Mouse (Mus musculus): ENCODE measurements at regions not wholly inside any gene's neighbourhood (a gene's known extent, or its start where the extent isn't known, plus 50 kb on each side); places are given as distances from the start of the nearest gene placed in this dataset.

DNA sequence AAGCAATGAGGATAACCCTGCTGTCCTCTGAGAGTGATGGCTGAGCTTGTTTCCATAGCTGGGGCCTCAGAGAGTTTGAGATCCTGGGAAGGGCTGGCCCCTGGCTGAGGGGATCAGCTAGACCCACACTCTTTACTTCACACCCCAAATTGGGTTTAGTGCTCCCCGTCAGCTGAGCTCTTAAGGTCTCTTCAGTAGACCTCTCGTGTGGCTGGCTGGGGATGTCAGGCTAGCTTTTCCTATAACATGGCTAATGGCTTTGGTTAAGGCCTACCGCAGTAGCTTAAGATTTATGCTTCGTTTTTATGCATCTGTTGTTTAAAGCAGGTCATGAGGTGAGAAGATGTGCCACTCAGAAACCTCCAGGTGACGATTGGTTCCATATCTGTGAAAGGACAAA, 168.8 kb downstream of the Diras2 start:
- no peak for DNase-seq (ENCODE audit: low spot score in 2 of 2)

DNA sequence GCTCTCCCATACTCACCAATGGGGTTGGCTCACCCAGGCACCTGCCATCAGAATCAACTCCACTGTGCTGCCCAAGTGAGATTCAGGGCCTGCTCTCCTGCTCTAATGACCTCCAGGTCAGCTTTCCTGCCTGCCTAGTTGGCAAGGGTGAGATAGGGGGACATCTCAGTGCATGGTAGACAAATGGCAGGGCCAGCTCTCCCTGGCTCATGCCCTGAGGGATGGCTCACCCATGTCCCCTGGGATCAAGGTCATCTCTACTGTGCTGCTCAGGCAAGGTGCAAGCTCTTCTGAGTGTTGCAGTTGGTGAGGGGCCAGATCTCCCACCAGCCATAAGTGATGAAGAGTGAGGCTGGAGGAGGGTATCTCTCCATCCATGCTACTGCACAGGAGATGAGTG, 161.2 kb downstream of the Diras2 start:
- DNase-seq (ENCODE audit: low spot score in 2 of 2): peak in 1 of 2 experiments; percentile 15

DNA sequence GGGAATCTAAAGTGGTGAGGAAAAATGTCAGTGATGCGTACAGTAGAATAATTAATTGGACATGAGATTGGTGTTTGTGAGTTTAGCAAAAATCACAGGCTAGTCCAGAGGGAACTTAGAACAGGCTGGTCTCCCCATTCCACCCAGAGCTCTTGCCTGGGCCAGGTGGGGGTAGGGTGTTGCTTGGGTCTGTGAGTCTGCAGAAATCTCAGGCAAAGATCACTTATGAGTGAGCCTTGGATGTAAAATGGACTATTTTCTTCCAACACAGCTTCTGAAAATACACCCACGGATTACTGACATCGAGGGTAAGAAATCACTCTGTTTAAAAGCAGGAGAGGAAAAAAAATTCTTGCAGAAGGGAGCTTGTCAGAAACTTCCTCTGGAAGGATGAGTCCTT, 159.1 kb downstream of the Diras2 start:
- peak in 1 of 2 experiments; percentile 17 for DNase-seq (ENCODE audit: low spot score in 2 of 2)

DNA sequence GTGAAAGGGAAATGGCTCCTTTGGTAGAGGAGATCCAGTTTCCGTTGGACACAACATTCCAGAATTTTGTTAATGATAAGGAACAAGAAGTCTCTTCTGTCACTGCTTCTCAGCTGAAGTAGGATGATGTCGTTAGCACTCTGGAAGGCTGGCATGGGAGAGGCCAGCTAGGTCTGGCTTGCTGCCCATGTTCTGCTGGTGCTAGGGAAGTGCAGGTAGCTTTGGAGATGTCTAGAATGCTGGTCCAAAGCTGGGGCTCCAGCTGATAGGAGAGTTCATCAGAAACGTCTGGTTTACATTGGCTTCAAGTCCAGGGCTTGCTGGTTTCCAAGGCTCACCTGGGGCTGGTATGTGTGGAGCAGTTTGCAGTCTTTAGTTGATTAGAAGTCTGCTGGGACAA, 156.3 kb downstream of the Diras2 start:
- DNase-seq (ENCODE audit: low spot score in 2 of 2): peak in 1 of 2 experiments; percentile 24

DNA sequence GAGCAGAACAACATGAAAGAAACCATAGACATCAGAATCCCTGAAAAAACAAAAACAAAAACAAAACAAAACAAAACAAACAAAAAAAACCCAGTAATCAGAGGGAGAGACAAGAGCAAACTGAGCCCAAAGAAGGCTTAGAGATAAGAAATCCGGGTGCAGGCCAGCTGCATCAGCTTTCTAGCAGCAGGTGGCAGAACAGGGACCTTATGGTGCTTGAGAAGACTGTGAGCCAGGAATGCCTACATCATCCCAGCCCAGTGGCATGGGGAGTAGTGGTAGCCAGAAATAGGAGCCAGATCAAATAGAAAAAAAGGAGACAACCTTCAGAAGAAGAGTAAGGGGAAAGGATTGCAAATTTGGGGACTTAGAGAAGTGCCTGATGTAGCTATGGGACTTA, 152.8 kb downstream of the Diras2 start:
- peak in 1 of 2 experiments; percentile 46 for DNase-seq (ENCODE audit: low spot score in 2 of 2)

DNA sequence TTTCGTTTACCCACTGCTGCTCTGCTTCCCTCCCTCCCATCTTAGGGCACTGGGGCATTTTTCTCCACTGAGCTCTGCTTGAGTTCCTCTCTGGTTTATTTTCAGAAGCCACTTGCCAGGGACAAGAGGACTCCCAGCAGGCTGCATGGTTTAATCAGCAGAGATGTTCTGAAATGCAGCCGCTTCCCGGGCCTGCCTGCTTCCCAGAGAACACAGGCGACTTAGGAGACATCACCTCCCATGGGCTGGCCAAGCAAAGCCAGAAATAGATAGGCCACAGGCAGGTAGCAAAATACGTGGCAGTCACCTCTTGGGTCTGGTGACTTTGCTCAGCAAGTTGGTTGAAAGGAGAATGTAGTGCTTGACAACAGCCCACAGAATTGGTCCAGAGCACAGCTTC, 141.8 kb downstream of the Diras2 start:
- no peak for DNase-seq (ENCODE audit: low spot score in 2 of 2)

DNA sequence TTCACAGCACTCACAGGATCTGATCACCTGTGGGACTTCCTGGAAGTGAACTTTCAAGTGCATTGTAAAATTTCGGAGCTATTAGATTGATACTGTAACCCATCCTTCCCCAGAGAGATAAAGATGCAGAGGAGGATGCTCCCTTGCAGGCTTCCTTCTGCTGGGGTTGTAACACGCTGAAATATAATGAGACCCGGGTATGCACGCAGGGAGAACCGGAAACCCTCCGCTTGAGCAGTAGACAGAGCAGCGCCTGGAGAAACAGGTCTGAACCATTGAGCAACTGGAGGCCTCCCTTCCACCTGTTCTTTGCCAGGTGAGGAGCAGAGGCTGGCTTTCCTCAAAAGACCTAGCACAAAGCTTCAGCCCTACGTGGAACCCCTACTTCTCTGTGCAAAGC, 135.3 kb downstream of the Diras2 start:
- no peak for DNase-seq (ENCODE audit: low spot score in 2 of 2)

DNA sequence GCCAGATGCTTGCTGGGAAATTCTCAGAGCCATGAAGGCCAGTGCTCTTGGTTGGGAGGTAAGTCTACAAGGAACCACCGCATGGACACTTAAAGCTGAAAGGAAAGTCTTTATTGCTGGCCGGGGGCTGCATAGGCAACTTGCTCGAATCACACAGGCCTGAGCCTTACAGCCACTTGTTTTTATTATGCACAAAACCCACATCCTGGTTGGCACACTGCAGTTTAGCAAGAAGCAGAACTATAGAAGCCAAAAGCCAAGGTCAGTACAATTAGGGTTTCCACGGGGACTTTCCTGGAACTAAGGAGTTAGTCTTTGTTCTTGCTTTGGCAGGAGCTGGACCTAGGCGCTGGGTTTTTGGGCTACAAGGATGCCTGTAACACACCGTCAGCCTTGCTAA, 132.7 kb downstream of the Diras2 start:
- no peak for DNase-seq (ENCODE audit: low spot score in 2 of 2)

DNA sequence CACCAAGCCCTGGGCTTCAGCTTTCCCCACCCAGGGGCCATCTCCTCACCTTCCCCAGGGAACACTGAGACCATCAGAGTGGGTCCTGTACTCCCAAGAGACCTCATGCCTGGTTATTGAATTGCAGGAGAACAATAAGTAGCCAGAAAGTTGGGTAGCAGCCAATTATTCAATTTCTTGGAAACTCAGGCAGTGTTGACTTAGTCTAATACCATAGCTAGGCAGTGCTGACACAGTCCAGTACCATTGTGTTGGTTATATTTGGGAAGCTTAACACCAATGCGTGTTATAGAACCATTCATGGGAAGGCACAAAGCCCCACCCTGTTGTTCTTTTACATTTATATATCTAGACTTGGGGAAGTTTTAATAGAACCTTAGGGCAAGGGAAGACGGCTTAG, 131.9 kb downstream of the Diras2 start:
- no peak for DNase-seq (ENCODE audit: low spot score in 2 of 2)

DNA sequence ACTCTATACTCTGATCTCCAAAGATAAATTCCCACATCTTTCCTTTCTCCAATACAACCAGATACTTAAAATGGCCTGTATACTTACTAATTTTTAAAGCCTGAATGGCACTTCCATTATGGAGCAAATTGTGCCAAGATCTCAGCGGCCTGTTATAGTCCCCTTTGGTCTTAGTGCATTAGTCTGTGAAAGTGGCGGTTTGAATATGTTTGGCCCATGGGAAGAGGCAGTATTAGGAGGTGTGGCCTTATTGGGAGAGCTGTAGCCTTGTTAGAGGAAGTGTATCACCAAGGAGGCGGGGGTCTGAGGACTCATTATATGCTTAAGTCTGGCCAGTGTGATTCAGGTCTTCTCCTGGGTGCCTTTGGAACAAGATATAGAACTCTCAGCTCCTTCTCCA, 127.3 kb downstream of the Diras2 start:
- no peak for DNase-seq (ENCODE audit: low spot score in 2 of 2)

DNA sequence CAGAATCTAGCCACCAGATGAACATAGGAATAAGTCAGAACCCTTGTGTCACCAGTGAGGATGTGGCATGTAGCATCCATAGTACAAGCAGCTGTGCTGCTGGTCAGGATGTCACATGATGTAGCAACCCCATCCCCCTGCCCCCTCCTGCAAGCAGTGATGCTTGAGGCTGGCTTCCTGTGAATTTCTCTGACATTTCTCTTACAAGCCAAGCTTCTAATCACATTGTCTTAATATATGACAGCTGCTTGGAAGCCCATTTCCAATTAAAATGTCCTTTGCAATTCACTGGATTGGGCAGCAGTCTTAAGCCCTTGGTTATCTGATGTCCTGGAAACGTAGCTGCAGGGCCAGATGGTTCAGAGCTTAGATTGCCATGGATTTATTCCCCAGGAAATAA, 114.8 kb downstream of the Diras2 start:
- no peak for DNase-seq (ENCODE audit: low spot score in 2 of 2)

DNA sequence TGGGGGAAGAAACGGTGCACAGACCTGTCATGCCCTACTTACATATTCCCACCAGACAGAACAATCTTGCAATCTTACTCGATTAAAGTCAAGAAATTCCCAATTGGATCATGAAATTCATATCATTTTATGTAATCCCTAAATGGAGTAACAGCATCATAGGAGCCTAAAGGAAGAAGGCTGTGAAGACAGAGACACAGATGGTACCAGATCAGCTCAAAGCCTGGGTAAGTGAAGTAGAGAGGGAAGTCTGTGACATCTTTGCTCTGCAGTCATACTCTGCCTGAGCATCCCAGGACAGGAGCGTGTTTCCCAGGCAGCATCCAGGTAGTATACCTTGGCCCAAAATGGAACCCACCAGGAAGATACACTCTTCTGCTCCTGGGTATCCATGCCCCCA, 108.6 kb downstream of the Diras2 start:
- DNase-seq (ENCODE audit: low spot score in 2 of 2): no peak

DNA sequence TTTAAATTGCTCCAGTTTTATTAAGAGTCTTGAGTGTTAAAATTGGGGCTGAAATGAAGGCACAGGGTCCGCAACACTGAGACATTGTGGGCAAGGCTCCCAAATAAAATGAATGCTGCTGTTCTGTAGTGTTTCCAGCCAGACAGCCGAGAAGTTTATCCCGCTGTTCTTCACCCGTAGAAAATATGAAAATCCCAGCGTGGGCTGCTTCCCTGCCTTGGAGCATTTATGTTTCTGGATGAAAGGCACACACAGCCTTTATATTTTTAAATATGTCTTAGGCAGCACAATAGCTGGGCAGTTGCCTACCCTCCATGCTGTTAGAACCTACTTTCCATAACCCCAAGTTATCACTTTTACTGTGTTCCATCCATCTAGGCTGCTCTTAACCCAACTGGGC, 102.6 kb downstream of the Diras2 start:
- DNase-seq (ENCODE audit: low spot score in 2 of 2): no peak

DNA sequence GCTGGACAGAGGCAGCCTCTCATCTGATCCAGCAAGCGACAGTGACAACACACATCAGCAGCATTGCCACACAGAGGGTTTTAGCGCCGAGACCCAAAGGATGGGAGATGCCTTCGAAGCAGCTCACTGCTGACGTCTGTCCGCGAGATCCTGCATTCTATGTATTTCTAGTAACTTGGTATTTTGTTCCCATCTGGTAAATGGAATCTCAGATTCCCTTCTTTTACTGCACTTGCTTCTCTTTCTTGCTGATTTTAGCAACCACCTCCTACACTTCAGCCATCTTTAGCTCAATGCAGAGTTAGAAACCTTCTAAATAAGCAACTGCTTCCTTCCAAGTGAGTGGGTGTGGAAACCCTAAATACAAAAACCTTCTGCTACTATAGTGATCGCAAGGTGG, 94.3 kb downstream of the Diras2 start:
- peak; percentile 69 to 81 for DNase-seq (ENCODE audit: low spot score in 2 of 2)

DNA sequence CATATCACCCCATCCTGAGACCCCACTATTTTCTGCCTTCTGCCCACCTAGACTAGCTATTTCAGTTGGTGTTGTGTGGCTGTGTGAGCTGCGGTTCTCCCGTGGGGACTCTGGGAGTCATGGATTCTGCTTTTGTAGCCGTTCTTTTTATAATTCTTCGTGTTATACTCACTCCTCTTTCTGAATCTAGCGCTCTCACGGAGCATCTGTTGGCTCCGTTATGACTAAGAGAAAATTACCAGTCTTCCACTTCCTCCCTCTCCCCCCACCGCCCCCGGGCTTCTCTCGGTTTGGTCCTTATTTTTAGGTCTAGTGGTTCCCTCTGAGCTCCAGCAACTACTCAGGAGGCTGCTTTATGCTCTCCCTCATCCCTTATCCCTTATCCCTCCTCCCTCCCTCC, 85.6 kb downstream of the Diras2 start:
- DNase-seq (ENCODE audit: low spot score in 2 of 2): peak; percentile 80 to 89

DNA sequence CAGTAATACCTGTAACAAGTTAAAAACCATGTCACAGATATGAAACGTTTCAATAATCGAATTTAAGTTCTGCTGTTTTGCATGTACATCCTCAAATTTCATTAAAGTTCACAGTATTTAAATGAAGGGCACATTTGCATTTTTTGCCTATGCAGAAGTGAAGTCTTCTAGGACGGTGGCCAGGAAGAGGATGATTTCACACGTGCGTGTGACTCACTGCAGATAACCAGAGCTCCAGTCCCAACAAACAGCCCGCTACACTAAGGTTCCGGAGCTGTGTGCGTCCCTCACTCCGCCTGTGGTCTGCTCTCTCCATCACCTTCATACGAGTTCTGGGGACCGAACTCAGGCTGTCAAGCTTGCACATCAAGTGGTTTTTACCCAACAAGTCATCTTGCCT, 82.2 kb downstream of the Diras2 start:
- DNase-seq (ENCODE audit: low spot score in 2 of 2): no peak

DNA sequence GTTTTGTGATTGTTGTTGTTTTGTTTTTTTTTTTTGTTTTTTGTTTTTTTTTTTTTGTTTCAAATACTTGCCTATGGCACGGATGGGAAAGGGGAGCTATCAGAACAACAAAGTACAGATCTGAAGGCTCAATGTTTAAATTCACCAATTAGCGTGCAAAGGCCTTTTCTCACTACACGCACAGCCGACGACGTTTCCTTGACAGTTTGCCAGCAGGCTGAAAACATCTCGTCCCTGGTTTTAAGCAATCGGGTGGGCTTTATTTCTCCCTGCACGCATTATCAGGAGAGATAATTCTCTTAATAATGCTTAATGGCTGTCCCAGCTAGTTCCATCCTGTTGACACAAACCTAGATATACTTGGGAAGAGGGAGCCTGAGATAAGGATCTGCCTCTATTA, 79.6 kb downstream of the Diras2 start:
- no peak for DNase-seq (ENCODE audit: low spot score in 2 of 2)

DNA sequence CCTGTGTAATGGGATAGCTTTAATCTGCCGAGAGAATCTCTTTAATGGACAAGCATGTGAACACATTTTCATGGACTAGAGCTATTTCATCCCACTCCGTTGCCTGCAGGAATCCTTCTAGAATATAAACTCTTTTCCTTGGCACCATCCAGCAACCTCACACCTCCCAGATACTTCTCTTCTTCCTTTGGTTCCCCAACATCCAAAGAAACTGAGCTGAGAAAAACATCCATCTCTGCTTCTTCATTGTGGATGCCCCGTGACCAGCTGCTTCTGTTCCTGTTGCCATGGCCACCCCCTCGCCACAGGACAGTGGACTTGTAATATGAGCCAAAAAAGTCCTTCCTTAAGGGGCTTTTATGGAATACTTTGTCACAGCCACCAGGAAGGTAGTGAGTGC, 78.8 kb downstream of the Diras2 start:
- peak in 1 of 2 experiments; percentile 58 for DNase-seq (ENCODE audit: low spot score in 2 of 2)
